Mouse (Mus musculus) kidney, embryonic 15.5 days (tissue): Measurements from ENCODE around the gene E130114P18Rik. TPM values are rescaled to one million over a fixed set of nuclear protein-coding genes. Genes with fewer than 3 reads are reported as not detected.

ENCODE experiments used
- ATAC-seq: fragments of 200-750 bp; cut with Nextera tagmentation; replicated peaks from 2 replicates; pipeline ENCODE4 v1.8.0; 2017; ENCODE audit warnings: moderate TSS enrichment; ENCODE audit not compliant: low FRiP score
- H3K27ac ChIP-seq: fragments of 300-500 bp; sonication (generic); 2 replicates; pipeline ENCODE4 v1.5.1; 2015; ENCODE audit warnings: mild to moderate bottlenecking, inconsistent platforms
- H3K27me3 ChIP-seq: fragments of 300-500 bp; sonication (generic); 2 replicates; pipeline ENCODE4 v1.6.1; 2015; ENCODE audit warnings: inconsistent platforms
- H3K36me3 ChIP-seq: fragments of 300-500 bp; sonication (generic); 2 replicates; pipeline ENCODE4 v1.6.1; 2015; ENCODE audit warnings: inconsistent platforms
- H3K4me1 ChIP-seq: fragments of 300-500 bp; sonication (generic); 2 replicates; pipeline ENCODE4 v1.6.1; 2015; ENCODE audit warnings: inconsistent platforms
- H3K4me2 ChIP-seq: fragments of 300-500 bp; sonication (generic); 2 replicates; pipeline ENCODE4 v1.6.1; 2015; ENCODE audit warnings: moderate library complexity, mild to moderate bottlenecking, inconsistent platforms
- H3K4me3 ChIP-seq: fragments of 300-500 bp; sonication (generic); replicated peaks from 2 replicates; pipeline ENCODE4 v1.5.1; 2015; ENCODE audit warnings: mild to moderate bottlenecking, inconsistent platforms
- H3K9ac ChIP-seq: fragments of 300-500 bp; sonication (generic); 2 replicates; pipeline ENCODE4 v1.6.1; 2015; ENCODE audit warnings: mild to moderate bottlenecking, inconsistent platforms
- H3K9me3 ChIP-seq: fragments of 300-500 bp; sonication (generic); replicated peaks from 2 replicates; pipeline ENCODE4 v1.6.1; 2016; ENCODE audit warnings: inconsistent platforms
- WGBS: fragments of 180-500 bp; shearing (Covaris S2); methylation state at CpG from one replicate; pipeline ENCODE4 v1.1.7; 2015; ENCODE audit warnings: mixed read lengths; 5-methylcytosine and 5-hydroxymethylcytosine counted together
- polyA plus RNA-seq: library from polyadenylated mRNA; unstranded; fragments of >200 nt; fragmentation: Nextera tagmentation; extraction: Ambion mirVana; gene quantifications from 2 replicates; pipeline ENCODE4 v1.2.1, GENCODE M21; 2015

E130114P18Rik gene
- polyA plus RNA-seq, 1 experiment from 2014 or later, result 0.51 TPM

GRCm38 (mm10) chr4:97600875-97601835 is 176.7 kb downstream of the E130114P18Rik start:
- no peaks in the 10 kb centered on the region for H3K36me3 ChIP-seq
- no peaks in the 10 kb centered on the region for H3K9me3 ChIP-seq
- no peak overlapping the region for H3K9ac ChIP-seq
- no peak overlapping the region for H3K4me2 ChIP-seq
- WGBS, result 45% methylated on average over 8 of the region's 8 CpGs
- no peaks in the 10 kb centered on the region for H3K4me1 ChIP-seq
- no peak overlapping the region for H3K4me3 ChIP-seq
- peak; percentile 69; the same call in 1 of the 2 replicates for ATAC-seq
- H3K27ac ChIP-seq, result no peak overlapping the region
- H3K27me3 ChIP-seq, result no peaks in the 10 kb centered on the region

- Histone ChIP-seq H3K9ac (no peak overlapping the region), H3K4me3 (no peak overlapping the region), H3K9me3 (no peaks in the 10 kb centered on the region), H3K4me2 (no peak overlapping the region), H3K27me3 (no peaks in the 10 kb centered on the region), H3K27ac (no peak overlapping the region), H3K4me1 (no peaks in the 10 kb centered on the region), H3K36me3 (no peaks in the 10 kb centered on the region)
- 89% methylated on average over 1 of the region's 1 CpGs for WGBS
- ATAC-seq, result no peak
Observed at GRCm38 (mm10) chr4:97597443-97597842, 180.4 kb downstream of the E130114P18Rik start.

DNA sequence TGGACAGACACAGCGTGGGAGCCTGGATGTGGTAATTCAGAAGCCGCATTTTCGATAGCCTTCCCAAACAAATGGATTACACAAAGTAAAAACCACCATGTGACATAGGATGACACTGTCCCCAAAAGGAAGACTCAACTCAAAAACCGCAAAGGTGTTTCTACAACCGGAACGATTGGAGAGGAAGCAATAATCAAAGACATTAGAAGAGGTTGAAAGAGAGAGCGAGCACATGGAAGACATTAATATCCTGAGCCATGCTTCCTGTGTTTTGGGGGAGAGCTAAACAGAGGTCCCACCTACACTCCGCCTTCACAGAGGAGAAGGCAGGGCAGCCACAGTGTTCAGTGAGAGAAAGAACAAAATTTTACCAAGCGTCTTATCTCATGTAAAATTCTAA is 181.5 kb downstream of the E130114P18Rik start:
- WGBS, result 79% methylated on average over 9 of the region's 9 CpGs
- H3K36me3 ChIP-seq, result no peaks in the 10 kb centered on the region
- H3K4me1 ChIP-seq, result no peaks in the 10 kb centered on the region
- ATAC-seq, result no peak
- no peak overlapping the region for H3K9ac ChIP-seq
- no peaks in the 10 kb centered on the region for H3K27me3 ChIP-seq
- no peak overlapping the region for H3K4me3 ChIP-seq
- H3K27ac ChIP-seq, result no peak overlapping the region
- no peaks in the 10 kb centered on the region for H3K9me3 ChIP-seq
- H3K4me2 ChIP-seq, result no peak overlapping the region

DNA sequence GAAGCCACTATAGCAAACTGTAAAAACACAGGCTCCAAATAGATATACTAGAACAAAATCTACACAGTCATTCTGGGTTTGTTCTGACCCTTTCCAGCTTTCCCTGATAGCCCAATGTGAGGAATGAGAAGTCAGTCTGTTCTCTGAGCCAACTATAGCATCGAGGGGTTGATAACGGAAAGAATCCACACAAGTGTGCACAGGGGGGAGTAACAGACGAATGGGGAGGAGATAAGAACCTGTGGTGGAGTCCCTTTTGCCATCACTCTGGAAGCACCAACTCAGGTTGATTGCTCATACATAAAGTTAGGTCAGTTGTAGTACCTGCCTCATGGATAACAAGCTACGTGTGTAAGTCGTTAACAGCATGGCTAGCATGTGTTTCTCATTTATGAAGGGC is 184.0 kb downstream of the E130114P18Rik start:
- Histone ChIP-seq H3K27ac (no peak overlapping the region), H3K9ac (no peak overlapping the region), H3K4me2 (no peak overlapping the region), H3K4me3 (no peak overlapping the region), H3K9me3 (no peaks in the 10 kb centered on the region), H3K27me3 (no peaks in the 10 kb centered on the region), H3K4me1 (no peaks in the 10 kb centered on the region), H3K36me3 (no peaks in the 10 kb centered on the region)
- 88% methylated on average over 5 of the region's 5 CpGs for WGBS
- ATAC-seq, result no peak

DNA sequence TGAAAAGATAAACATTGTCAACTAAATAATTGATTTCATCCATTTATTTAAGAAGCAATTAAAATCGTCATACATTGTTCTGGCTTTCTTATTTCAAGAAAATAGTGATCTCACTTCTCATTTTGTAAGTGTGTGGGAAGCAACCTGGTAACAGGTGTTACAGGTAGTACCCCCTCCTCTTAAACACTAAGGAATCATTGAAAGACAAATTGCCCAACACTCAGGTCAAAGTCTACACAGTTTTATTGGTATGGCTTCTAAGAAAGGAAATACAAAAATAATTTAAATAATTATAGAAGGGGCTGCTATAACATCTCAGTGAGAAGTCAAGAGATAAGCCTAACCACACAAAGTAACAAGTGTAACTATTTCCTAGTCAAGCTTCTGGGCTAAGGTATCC is 188.1 kb downstream of the E130114P18Rik start:
- Histone ChIP-seq H3K4me2 (no peak overlapping the region), H3K27ac (no peak overlapping the region), H3K4me3 (no peak overlapping the region), H3K27me3 (no peaks in the 10 kb centered on the region), H3K9me3 (no peaks in the 10 kb centered on the region), H3K4me1 (no peaks in the 10 kb centered on the region), H3K36me3 (no peaks in the 10 kb centered on the region), H3K9ac (no peak overlapping the region)
- no peak for ATAC-seq
- 69% methylated on average over 1 of the region's 1 CpGs for WGBS

DNA sequence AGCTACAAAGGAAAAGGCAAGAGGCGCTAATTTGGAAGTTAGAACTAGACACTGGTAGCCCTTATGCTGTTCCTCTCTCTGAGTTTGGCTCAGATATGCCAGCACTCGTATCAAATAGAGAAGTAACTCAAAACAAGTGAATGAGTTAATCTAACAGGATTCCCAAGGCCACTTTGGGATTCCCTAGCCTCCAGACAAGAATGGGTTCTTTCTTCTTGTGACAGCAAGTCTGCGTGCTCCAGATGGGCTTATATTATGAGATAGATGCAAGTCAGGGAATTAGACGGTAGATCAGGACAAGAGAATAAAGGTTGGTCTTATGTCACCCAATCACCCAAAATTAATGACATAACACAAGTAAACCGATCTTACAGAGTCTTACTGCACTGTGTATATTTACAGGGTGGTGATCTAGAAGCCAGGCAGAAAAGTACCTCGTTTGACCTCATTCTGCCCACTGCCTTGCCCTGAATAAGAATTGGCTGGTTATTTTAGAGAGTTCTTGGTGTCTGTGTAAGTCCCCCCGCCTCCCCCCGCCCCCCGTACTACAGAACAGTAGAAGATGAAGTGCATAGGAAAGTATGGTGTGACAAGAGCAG is 190.4 kb downstream of the E130114P18Rik start:
- Histone ChIP-seq H3K4me3 (no peak overlapping the region), H3K27ac (no peak overlapping the region), H3K36me3 (no peaks in the 10 kb centered on the region), H3K9ac (no peak overlapping the region), H3K9me3 (no peaks in the 10 kb centered on the region), H3K4me1 (peaks cover 3% of the 10 kb centered on the region; the same call in 1 of the 2 replicates), H3K27me3 (no peaks in the 10 kb centered on the region), H3K4me2 (no peak overlapping the region)
- 80% methylated on average over 9 of the region's 9 CpGs for WGBS
- ATAC-seq, result no peak

DNA sequence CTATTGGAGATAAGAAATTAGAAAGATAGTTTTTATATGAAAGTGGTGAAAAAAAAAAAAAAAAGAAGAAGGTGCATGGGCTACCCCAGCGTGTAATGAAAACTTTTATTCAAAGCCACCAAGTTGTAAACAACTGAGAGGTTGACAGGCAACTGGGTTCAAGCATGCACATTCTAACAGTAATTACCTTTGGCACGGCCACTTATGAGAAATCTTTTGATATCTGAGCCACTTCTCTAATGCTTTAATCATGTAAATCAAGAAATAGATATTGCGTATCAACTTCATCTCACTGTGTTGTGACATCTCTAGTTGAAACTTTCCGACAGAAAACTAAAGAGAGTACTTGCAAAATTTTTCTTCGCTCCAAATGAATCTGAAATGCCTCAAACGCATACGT is 192.7 kb downstream of the E130114P18Rik start:
- Histone ChIP-seq H3K9ac (no peak overlapping the region), H3K4me2 (no peak overlapping the region), H3K9me3 (no peaks in the 10 kb centered on the region), H3K4me1 (peaks cover 5% of the 10 kb centered on the region; the same call in 1 of the 2 replicates), H3K4me3 (no peak overlapping the region), H3K36me3 (no peaks in the 10 kb centered on the region), H3K27me3 (no peaks in the 10 kb centered on the region), H3K27ac (no peak overlapping the region)
- WGBS, result 81% methylated on average over 7 of the region's 7 CpGs
- no peak for ATAC-seq

- no peaks in the 10 kb centered on the region for H3K36me3 ChIP-seq
- no peaks in the 10 kb centered on the region for H3K27me3 ChIP-seq
- H3K4me2 ChIP-seq, result no peak overlapping the region
- 66% methylated on average over 9 of the region's 9 CpGs for WGBS
- no peak overlapping the region for H3K9ac ChIP-seq
- H3K9me3 ChIP-seq, result no peaks in the 10 kb centered on the region
- ATAC-seq, result no peak
- peaks cover 5% of the 10 kb centered on the region; the same call in 1 of the 2 replicates for H3K4me1 ChIP-seq
- H3K4me3 ChIP-seq, result no peak overlapping the region
- H3K27ac ChIP-seq, result no peak overlapping the region
Observed at GRCm38 (mm10) chr4:97584445-97585130, 193.3 kb downstream of the E130114P18Rik start.

DNA sequence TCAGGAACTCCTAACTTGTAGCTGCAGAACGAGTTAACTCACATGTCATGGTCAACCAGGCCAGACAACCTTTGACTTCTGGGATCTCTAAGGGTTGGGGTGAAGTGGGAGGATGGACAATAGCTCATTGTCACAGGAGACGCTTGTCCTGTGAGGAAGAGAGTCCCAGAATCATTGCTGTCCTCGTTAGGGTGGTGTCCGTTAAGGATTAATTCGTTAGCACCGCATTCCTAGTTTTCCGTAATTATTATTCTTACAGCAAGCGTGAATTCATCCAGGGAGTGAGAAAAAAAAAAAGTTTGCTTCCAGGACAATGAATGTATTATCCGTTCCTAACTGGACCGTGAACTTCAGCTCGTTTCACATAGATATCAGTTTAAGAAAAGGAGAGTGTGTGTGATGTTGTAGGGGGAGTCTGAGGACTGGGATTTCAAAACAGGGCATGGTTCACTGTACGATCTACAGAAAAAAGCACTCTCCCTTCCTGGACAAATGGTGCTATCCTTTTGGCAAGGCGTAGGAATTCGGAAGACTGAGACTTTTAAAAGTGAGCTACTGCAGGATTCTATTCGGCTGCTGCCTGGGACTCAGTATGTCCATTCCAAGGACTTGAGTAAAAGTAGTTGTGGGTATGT is 195.0 kb downstream of the E130114P18Rik start:
- Histone ChIP-seq H3K27ac (no peak overlapping the region), H3K4me3 (peak overlapping the region; percentile 7; the same call in 1 of the 2 replicates), H3K4me2 (peak overlapping the region; percentile 48), H3K4me1 (peaks cover 5% of the 10 kb centered on the region; the same call in 1 of the 2 replicates), H3K9ac (no peak overlapping the region), H3K9me3 (no peaks in the 10 kb centered on the region), H3K27me3 (no peaks in the 10 kb centered on the region), H3K36me3 (no peaks in the 10 kb centered on the region)
- WGBS, result 30% methylated on average over 15 of the region's 15 CpGs
- ATAC-seq, result peak; percentile 81; the same call in 1 of the 2 replicates

- WGBS, result 47% methylated on average over 3 of the region's 3 CpGs
- H3K9me3 ChIP-seq, result no peaks in the 10 kb centered on the region
- H3K4me2 ChIP-seq, result no peak overlapping the region
- H3K27ac ChIP-seq, result no peak overlapping the region
- H3K27me3 ChIP-seq, result no peaks in the 10 kb centered on the region
- no peak overlapping the region for H3K4me3 ChIP-seq
- no peaks in the 10 kb centered on the region for H3K36me3 ChIP-seq
- H3K4me1 ChIP-seq, result peaks cover 5% of the 10 kb centered on the region; the same call in 1 of the 2 replicates
- ATAC-seq, result no peak
- no peak overlapping the region for H3K9ac ChIP-seq
Observed at GRCm38 (mm10) chr4:97582064-97582415, 195.8 kb downstream of the E130114P18Rik start.

DNA sequence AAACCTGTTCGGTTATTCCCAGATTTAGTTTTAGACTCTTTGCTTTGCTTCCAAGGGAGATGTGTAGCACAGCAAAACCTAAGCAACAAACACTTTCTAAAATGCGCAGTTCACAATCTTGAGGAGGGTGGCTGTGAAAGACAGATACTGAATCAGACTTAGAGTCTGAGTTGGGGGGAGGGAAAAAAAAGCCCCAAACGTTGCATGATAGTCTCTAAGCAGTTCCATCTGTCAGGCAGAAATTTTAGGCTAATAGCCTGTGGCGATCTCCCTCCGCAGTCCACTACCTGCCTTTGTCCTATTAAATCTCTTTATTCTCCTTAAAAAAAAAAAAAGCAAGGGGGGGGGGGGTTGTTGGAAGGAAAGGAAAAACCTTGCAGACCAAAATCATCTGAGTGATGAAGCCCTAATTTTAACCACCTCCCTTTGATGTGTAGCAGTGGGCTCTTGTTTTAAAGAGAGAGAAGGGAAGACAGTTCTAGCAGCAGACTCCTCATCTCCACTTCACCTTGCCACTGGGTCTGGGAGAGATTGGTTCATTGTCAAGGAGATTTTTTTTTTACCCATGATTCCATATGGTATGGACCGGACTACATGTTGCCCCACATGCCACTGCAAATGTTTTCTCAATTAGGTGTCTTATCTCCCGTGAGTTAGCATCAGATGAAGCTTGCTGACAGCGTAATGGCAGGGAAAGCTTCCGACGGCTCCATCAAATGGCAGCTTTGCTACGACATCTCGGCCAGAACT is 196.4 kb downstream of the E130114P18Rik start:
- no peaks in the 10 kb centered on the region for H3K9me3 ChIP-seq
- WGBS, result 64% methylated on average over 12 of the region's 12 CpGs
- no peaks in the 10 kb centered on the region for H3K36me3 ChIP-seq
- ATAC-seq, result no peak
- no peak overlapping the region for H3K4me3 ChIP-seq
- no peak overlapping the region for H3K27ac ChIP-seq
- H3K9ac ChIP-seq, result no peak overlapping the region
- H3K4me1 ChIP-seq, result peaks cover 5% of the 10 kb centered on the region; the same call in 1 of the 2 replicates
- no peak overlapping the region for H3K4me2 ChIP-seq
- no peaks in the 10 kb centered on the region for H3K27me3 ChIP-seq
